Comparison of ENCODE assay signal across 1 mouse cellular context in genomic region chr15:98448521-98448920, GRCm38 (mm10).
TF ChIP-seq lines count a peak whose summit lies in the region.

No protein-coding gene starts in this region.

TF ChIP-seq in MEL, 35 proteins besides CTCF, POLR2A, EP300 and RAD21 (continued from another document):
- TF ChIP-seq UBTF (IDR thresholded peaks at IDR 0.05; ENCODE audit: borderline replicate concordance, insufficient read depth, low read depth, low read length) = no peak
TF ChIP-seq in MEL: peak in this region for 0.
